Mouse (Mus musculus): ENCODE data around the gene Lmbrd1. TPM values are rescaled to one million over a fixed set of nuclear protein-coding genes. Genes with fewer than 3 reads are reported as not detected.
"Not testable (repeated sequence)": the region's sequence is repeated elsewhere in the genome, so short reads cannot be mapped to it uniquely, and the experiment has no call there.

Gene Lmbrd1
- 44.6 and 48.0 TPM in 2 replicates for polyA plus RNA-seq (2012; rRNA removed)

GRCm38 (mm10) chr1:24678205-24678917 is at the start of gene Lmbrd1:
TSS of gene Lmbrd1 (plus strand) at chr1:24678630.
- DNase-seq (ENCODE audit: low spot score), result peak; percentile 91

- no peak for DNase-seq (ENCODE audit: low spot score)
Measured at GRCm38 (mm10) chr1:24633553-24634132, 44.8 kb upstream of the Lmbrd1 start.

- no peak for DNase-seq (ENCODE audit: low spot score)
Measured at GRCm38 (mm10) chr1:24650100-24650499, 28.3 kb upstream of the Lmbrd1 start.

- no peak for DNase-seq (ENCODE audit: low spot score)
Measured at GRCm38 (mm10) chr1:24659914-24660313, 18.5 kb upstream of the Lmbrd1 start.

GRCm38 (mm10) chr1:24660662-24661061 is 17.8 kb upstream of the Lmbrd1 start:
- DNase-seq (ENCODE audit: low spot score), result not testable (repeated sequence)

- DNase-seq (ENCODE audit: low spot score), result no peak
Measured at GRCm38 (mm10) chr1:24661551-24661950, 16.9 kb upstream of the Lmbrd1 start.

- DNase-seq (ENCODE audit: low spot score), result no peak
Measured at GRCm38 (mm10) chr1:24664158-24664557, 14.3 kb upstream of the Lmbrd1 start.

- DNase-seq (ENCODE audit: low spot score), result no peak
Measured at GRCm38 (mm10) chr1:24673231-24673630, 5.2 kb upstream of the Lmbrd1 start.

GRCm38 (mm10) chr1:24677706-24678105 is 724 bp upstream of the Lmbrd1 start:
- DNase-seq (ENCODE audit: low spot score), result no peak

- DNase-seq (ENCODE audit: low spot score), result no peak
Measured at GRCm38 (mm10) chr1:24679071-24679470, 641 bp downstream of the Lmbrd1 start.

- no peak for DNase-seq (ENCODE audit: low spot score)
Measured at GRCm38 (mm10) chr1:24680991-24681390, 2.6 kb downstream of the Lmbrd1 start.

- DNase-seq (ENCODE audit: low spot score), result no peak
Measured at GRCm38 (mm10) chr1:24681946-24682345, 3.5 kb downstream of the Lmbrd1 start.

GRCm38 (mm10) chr1:24683947-24684346 is 5.5 kb downstream of the Lmbrd1 start:
- no peak for DNase-seq (ENCODE audit: low spot score)

GRCm38 (mm10) chr1:24685606-24686005 is 7.2 kb downstream of the Lmbrd1 start:
- DNase-seq (ENCODE audit: low spot score), result no peak

- no peak for DNase-seq (ENCODE audit: low spot score)
Measured at GRCm38 (mm10) chr1:24686235-24687021, 8.0 kb downstream of the Lmbrd1 start.

GRCm38 (mm10) chr1:24697677-24698076 is 19.2 kb downstream of the Lmbrd1 start:
- DNase-seq (ENCODE audit: low spot score), result no peak

GRCm38 (mm10) chr1:24698146-24698880 is 19.9 kb downstream of the Lmbrd1 start:
- DNase-seq (ENCODE audit: low spot score), result no peak

- DNase-seq (ENCODE audit: low spot score), result no peak
Measured at GRCm38 (mm10) chr1:24699320-24699719, 20.9 kb downstream of the Lmbrd1 start.

- no peak for DNase-seq (ENCODE audit: low spot score)
Measured at GRCm38 (mm10) chr1:24700241-24700640, 21.8 kb downstream of the Lmbrd1 start.

- no peak for DNase-seq (ENCODE audit: low spot score)
Measured at GRCm38 (mm10) chr1:24703821-24704220, 25.4 kb downstream of the Lmbrd1 start.

- DNase-seq (ENCODE audit: low spot score), result no peak
Measured at GRCm38 (mm10) chr1:24716301-24716700, 37.9 kb downstream of the Lmbrd1 start.

- no peak for DNase-seq (ENCODE audit: low spot score)
Measured at GRCm38 (mm10) chr1:24719621-24720020, 41.2 kb downstream of the Lmbrd1 start.

All from urinary bladder, adult 2 months (tissue).